Mouse (Mus musculus) lung, embryonic 15.5 days (tissue): ENCODE data around the gene Gm49721. TPM values are rescaled to one million over a fixed set of nuclear protein-coding genes. Genes with fewer than 3 reads are reported as not detected.
"Not testable (repeated sequence)": the region's sequence is repeated elsewhere in the genome, so short reads cannot be mapped to it uniquely, and the experiment has no call there.

Source experiments
- ATAC-seq: fragments of 200-750 bp; cut with Nextera tagmentation; 2 replicates; pipeline ENCODE4 v1.8.0; 2017; ENCODE audit warnings: moderate number of reproducible peaks, borderline replicate concordance; ENCODE audit not compliant: low FRiP score, low TSS enrichment; ENCODE audit errors: extremely low read depth
- H3K27ac ChIP-seq: fragments of 300-500 bp; sonication (generic); 2 replicates; pipeline ENCODE4 v1.5.1; 2015; ENCODE audit warnings: moderate library complexity, mild to moderate bottlenecking, inconsistent platforms
- H3K27me3 ChIP-seq: fragments of 300-500 bp; sonication (generic); 2 replicates; pipeline ENCODE4 v1.6.1; 2015; ENCODE audit warnings: inconsistent platforms
- H3K36me3 ChIP-seq: fragments of 300-500 bp; sonication (generic); 2 replicates; pipeline ENCODE4 v1.6.1; 2015; ENCODE audit warnings: inconsistent platforms
- H3K4me1 ChIP-seq: fragments of 300-500 bp; sonication (generic); 2 replicates; pipeline ENCODE4 v1.6.1; 2015; ENCODE audit warnings: inconsistent platforms
- H3K4me2 ChIP-seq: fragments of 300-500 bp; sonication (generic); 2 replicates; pipeline ENCODE4 v1.6.1; 2015; ENCODE audit warnings: inconsistent platforms, mild to moderate bottlenecking, moderate library complexity
- H3K4me3 ChIP-seq: fragments of 300-500 bp; sonication (generic); 2 replicates; pipeline ENCODE4 v1.5.1; 2015; ENCODE audit warnings: mild to moderate bottlenecking, inconsistent platforms
- H3K9ac ChIP-seq: fragments of 300-500 bp; sonication (generic); 2 replicates; pipeline ENCODE4 v1.6.1; 2015; ENCODE audit warnings: inconsistent platforms
- H3K9me3 ChIP-seq: fragments of 300-500 bp; sonication (generic); 2 replicates; pipeline ENCODE4 v1.6.1; 2016; ENCODE audit warnings: inconsistent platforms
- WGBS: fragments of 180-500 bp; shearing (Covaris S2); methylation state at CpG from one replicate; pipeline ENCODE4 v1.1.7; 2015; 5-methylcytosine and 5-hydroxymethylcytosine counted together
- polyA plus RNA-seq: library from polyadenylated mRNA; unstranded; fragments of >200 nt; fragmentation: Nextera tagmentation; extraction: Ambion mirVana; gene quantifications from 2 replicates; pipeline ENCODE4 v1.2.1, GENCODE M21; 2015

The Gm49721 gene
- polyA plus RNA-seq, 1 experiment from 2014 or later, result 0.24 TPM

- not testable (repeated sequence) for H3K4me1 ChIP-seq, H3K27me3 ChIP-seq, H3K27ac ChIP-seq, H3K4me3 ChIP-seq, H3K9ac ChIP-seq, H3K4me2 ChIP-seq, ATAC-seq, H3K36me3 ChIP-seq, H3K9me3 ChIP-seq
- whole genome bisulfite sequencing, result no CpG with 5 or more reads among the region's 6 CpGs
These were observed 16.8 kb downstream of the Gm49721 start for GRCm38 (mm10) chr17:6995504-6995903.

GRCm38 (mm10) chr17:6996826-6997225 is 18.1 kb downstream of the Gm49721 start:
- 79% methylated on average over 8 of the region's 8 CpGs for WGBS
- not testable (repeated sequence) for H3K9me3 ChIP-seq, H3K27me3 ChIP-seq, ATAC-seq, H3K9ac ChIP-seq, H3K27ac ChIP-seq, H3K4me1 ChIP-seq, H3K4me2 ChIP-seq, H3K36me3 ChIP-seq, H3K4me3 ChIP-seq

DNA sequence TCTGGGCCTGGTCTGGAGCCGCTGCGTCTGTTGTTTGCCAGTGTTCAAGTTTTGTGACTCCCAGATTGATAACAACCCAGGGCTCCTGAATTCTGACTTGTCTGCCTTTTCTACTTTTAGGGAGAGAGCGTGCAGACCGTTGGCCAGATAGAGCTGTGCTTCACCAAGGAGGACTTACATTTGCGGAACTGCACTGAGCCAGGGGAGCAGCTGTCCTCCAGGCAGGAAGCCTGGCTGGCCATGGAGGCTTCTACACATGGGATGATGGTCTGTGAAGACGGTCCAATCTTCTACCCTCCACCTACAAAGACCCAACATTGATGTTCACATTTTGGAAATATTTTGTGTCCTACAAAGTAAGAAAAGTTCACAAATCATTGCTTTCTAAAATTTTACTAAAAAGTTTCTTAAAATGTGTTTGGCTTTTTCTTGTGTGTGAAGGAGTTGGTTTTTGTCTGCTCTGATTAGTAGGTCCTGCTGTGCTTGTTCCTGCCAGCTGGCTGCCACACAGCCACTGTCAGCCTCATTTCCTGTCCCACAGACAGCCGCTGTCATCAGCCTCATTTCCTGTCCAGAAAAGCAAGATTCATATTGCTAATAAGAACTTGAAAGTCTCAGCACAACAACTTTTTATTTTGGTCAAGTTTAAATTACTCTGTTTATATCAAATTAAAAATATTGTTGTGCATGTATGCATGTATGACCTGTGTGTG is 19.2 kb downstream of the Gm49721 start:
- H3K27ac ChIP-seq, ATAC-seq, H3K9me3 ChIP-seq, H3K27me3 ChIP-seq, H3K4me3 ChIP-seq, H3K4me1 ChIP-seq, H3K4me2 ChIP-seq, H3K9ac ChIP-seq, H3K36me3 ChIP-seq: not testable (repeated sequence)
- 58% methylated on average over 1 of the region's 7 CpGs for WGBS

DNA sequence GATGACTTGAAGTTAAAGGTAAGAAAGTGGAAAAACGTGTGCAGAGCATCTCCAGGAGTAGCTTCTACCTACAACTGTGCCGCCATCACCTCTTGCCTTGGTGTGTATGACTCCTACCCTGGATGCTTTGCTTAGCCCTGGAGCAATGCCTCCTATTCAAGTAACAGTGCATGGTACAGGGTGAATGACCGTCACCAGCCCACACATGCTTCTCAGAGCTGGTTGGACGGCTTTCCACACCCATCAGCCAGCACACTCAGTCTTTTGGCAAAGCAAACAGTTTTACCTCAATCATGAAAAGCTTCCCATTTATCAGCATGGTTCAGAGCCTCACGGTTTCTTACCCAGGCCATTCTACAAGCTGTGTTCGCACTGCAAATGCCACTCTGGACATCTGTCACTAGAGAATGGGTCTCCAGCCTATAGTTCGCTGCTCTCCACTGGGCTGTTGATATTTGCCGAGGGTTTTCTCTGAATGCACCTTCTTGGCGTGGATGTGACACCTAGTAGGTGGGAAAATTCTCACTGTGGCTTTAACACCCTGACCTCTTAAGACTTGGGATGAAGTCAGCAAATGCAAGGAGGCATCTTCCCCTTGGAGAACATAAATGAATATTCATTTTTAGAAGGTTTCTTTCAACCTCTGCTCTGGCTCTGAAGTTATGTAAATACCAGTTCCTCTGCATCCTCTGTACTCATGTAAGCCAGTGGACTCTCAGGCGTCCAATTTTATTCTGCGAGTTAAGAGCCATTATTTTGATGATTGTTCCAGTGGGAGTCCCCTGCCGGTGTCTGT is 23.3 kb downstream of the Gm49721 start:
- H3K27ac ChIP-seq, H3K4me3 ChIP-seq, H3K9me3 ChIP-seq, H3K4me2 ChIP-seq, H3K4me1 ChIP-seq, ATAC-seq, H3K27me3 ChIP-seq, H3K9ac ChIP-seq, H3K36me3 ChIP-seq: not testable (repeated sequence)
- 58% methylated on average over 8 of the region's 12 CpGs for WGBS

- not testable (repeated sequence) for H3K4me3 ChIP-seq, H3K27me3 ChIP-seq, H3K9me3 ChIP-seq, H3K4me2 ChIP-seq, H3K27ac ChIP-seq, H3K9ac ChIP-seq, H3K36me3 ChIP-seq, H3K4me1 ChIP-seq, ATAC-seq
- WGBS, result no CpG with 5 or more reads among the region's 3 CpGs
These were observed 24.7 kb downstream of the Gm49721 start for GRCm38 (mm10) chr17:7003392-7003791.

- H3K27me3 ChIP-seq, H3K4me3 ChIP-seq, H3K9ac ChIP-seq, ATAC-seq, H3K9me3 ChIP-seq, H3K4me1 ChIP-seq, H3K4me2 ChIP-seq, H3K27ac ChIP-seq, H3K36me3 ChIP-seq: not testable (repeated sequence)
- 24% methylated on average over 3 of the region's 4 CpGs for WGBS
These were observed 26.9 kb downstream of the Gm49721 start for GRCm38 (mm10) chr17:7005646-7006045.

GRCm38 (mm10) chr17:7008885-7009284 is 30.2 kb downstream of the Gm49721 start:
- not testable (repeated sequence) for H3K4me2 ChIP-seq, H3K9ac ChIP-seq, H3K27me3 ChIP-seq, H3K4me1 ChIP-seq, H3K36me3 ChIP-seq, H3K4me3 ChIP-seq, H3K9me3 ChIP-seq, H3K27ac ChIP-seq, ATAC-seq

- not testable (repeated sequence) for H3K9me3 ChIP-seq, H3K27ac ChIP-seq, H3K27me3 ChIP-seq, ATAC-seq, H3K4me3 ChIP-seq, H3K9ac ChIP-seq, H3K4me1 ChIP-seq, H3K4me2 ChIP-seq, H3K36me3 ChIP-seq
- WGBS, result no CpG with 5 or more reads among the region's 7 CpGs
These were observed 30.7 kb downstream of the Gm49721 start for GRCm38 (mm10) chr17:7009440-7009839.

DNA sequence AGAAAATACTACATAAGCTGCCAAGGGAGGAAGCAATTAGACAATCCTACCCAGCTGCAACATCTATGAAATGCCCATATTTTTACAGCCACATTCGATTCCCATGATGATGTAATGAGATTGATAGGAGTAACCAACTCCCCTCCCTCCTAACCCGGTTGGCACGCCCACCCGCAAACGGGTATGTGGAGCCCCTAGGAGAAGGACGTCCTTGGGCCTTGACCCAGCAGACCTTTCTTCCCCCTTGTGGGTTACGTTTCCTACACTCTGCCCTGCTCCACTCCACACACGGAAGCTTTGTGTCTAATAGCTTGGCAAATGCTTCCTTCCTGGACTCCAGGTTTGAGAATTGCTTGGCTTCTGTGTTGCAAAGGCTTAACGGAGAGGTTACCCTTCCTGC is 31.2 kb downstream of the Gm49721 start:
- H3K9ac ChIP-seq, H3K4me2 ChIP-seq, H3K4me1 ChIP-seq, H3K4me3 ChIP-seq, H3K27ac ChIP-seq, ATAC-seq, H3K27me3 ChIP-seq, H3K9me3 ChIP-seq, H3K36me3 ChIP-seq: not testable (repeated sequence)
- 64% methylated on average over 4 of the region's 9 CpGs for WGBS

DNA sequence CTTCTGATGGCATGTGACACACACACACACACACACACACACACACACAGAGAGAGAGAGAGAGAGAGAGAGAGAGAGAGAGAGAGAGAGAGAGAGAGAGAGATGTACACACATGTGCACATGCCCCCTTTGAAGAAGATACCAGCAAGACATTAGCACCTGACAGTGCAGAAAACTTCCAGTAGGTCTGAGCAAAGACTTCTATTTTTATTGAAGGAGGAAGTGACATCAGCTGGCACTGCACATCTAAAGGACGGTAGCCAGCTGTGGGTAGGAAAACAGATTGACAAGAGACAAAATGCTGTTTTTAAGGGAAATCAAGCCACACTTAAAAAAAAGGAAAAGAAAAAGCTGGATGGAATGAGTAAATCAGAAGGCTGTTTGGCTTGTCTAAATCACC is 35.5 kb downstream of the Gm49721 start:
- not testable (repeated sequence) for H3K4me3 ChIP-seq, ATAC-seq, H3K9ac ChIP-seq, H3K36me3 ChIP-seq, H3K4me2 ChIP-seq, H3K27ac ChIP-seq, H3K9me3 ChIP-seq, H3K27me3 ChIP-seq, H3K4me1 ChIP-seq
- WGBS, result no CpG with 5 or more reads among the region's 1 CpGs

- H3K4me3 ChIP-seq, H3K4me1 ChIP-seq, H3K27me3 ChIP-seq, H3K36me3 ChIP-seq, H3K9ac ChIP-seq, H3K27ac ChIP-seq, ATAC-seq, H3K4me2 ChIP-seq, H3K9me3 ChIP-seq: not testable (repeated sequence)
- WGBS, result 30% methylated on average over 5 of the region's 14 CpGs
These were observed 46.6 kb downstream of the Gm49721 start, which contains the start of gene Gm1604a for GRCm38 (mm10) chr17:7025257-7025656. Gene Gm1604a, plus strand, starts transcription at chr17:7025568.

DNA sequence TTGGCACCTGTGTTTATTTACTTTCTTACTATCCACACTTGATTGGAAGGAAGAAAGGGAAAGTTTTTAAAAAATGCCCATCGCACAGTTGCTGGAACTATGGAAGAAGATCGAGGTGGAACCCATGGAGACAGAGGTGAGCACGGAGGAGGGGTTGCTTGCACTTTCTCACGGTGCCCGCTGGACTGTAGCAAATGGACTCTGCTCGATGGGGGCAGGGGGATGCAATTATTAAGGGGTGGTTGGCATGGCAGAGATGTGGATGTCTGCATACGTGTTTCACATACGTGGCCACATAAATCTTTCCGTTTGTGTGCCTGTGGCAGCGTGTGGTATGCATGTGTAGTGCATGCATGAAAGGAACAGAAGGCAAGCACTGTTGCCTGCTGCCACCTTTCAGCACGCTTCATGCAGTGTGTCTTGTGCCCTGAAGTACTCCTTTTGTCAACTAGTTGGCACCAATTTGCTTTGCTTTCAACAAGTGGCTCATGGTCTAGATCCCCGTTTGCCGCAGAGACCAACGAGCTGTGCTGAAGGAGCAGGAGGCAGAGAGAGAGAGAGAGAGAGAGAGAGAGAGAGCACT is 47.2 kb downstream of the Gm49721 start:
- not testable (repeated sequence) for ATAC-seq, H3K9me3 ChIP-seq, H3K27ac ChIP-seq, H3K4me3 ChIP-seq, H3K9ac ChIP-seq, H3K27me3 ChIP-seq, H3K4me2 ChIP-seq, H3K36me3 ChIP-seq, H3K4me1 ChIP-seq
- 58% methylated on average over 3 of the region's 14 CpGs for WGBS
